Mouse (Mus musculus): ENCODE data around the gene Lrrc1. TPM values are rescaled to one million over a fixed set of nuclear protein-coding genes. Genes with fewer than 3 reads are reported as not detected.

The Lrrc1 gene
- polyA plus RNA-seq, 1 experiment from 2014 or later: 5.4 TPM

GRCm38 (mm10) chr9:77498406-77498805 is 46.3 kb downstream of the Lrrc1 start:
- peaks cover 20% of the 10 kb centered on the region for H3K4me1 ChIP-seq (ENCODE audit: control insufficient read depth, insufficient read depth, low read length)
- no peak overlapping the region for H3K4me3 ChIP-seq (ENCODE audit: low read depth, low read length)
- no peak for ATAC-seq
- no peak overlapping the region for H3K9ac ChIP-seq (ENCODE audit: low read depth, low read length)
- no peaks in the 10 kb centered on the region for H3K36me3 ChIP-seq (ENCODE audit: control insufficient read depth, insufficient read depth, low read length)
- 74% methylated on average over 3 of the region's 3 CpGs for WGBS
- no peak overlapping the region for H3K27ac ChIP-seq (ENCODE audit: low read length)
- no peak overlapping the region for H3K4me2 ChIP-seq (ENCODE audit: low read length)
- no peaks in the 10 kb centered on the region for H3K9me3 ChIP-seq (replicated peaks; ENCODE audit: control insufficient read depth, low read length, poor library complexity, severe bottlenecking)
- no peaks in the 10 kb centered on the region; the same call in none of the 2 replicates for H3K27me3 ChIP-seq (ENCODE audit: control insufficient read depth, insufficient read depth, low read depth, low read length)

GRCm38 (mm10) chr9:77497173-77497572 is 47.5 kb downstream of the Lrrc1 start:
- 44% methylated on average over 6 of the region's 6 CpGs for WGBS
- no peak overlapping the region for H3K4me2 ChIP-seq (ENCODE audit: low read length)
- H3K27ac ChIP-seq (ENCODE audit: low read length): 0 out of 2 replicates have a peak overlapping the region, but pooled peaks have one; percentile 3
- no peaks in the 10 kb centered on the region for H3K36me3 ChIP-seq (ENCODE audit: control insufficient read depth, insufficient read depth, low read length)
- H3K4me3 ChIP-seq (ENCODE audit: low read depth, low read length): no peak overlapping the region
- H3K4me1 ChIP-seq (ENCODE audit: control insufficient read depth, insufficient read depth, low read length): peaks cover 12% of the 10 kb centered on the region
- no peaks in the 10 kb centered on the region for H3K9me3 ChIP-seq (replicated peaks; ENCODE audit: control insufficient read depth, low read length, poor library complexity, severe bottlenecking)
- no peaks in the 10 kb centered on the region; the same call in none of the 2 replicates for H3K27me3 ChIP-seq (ENCODE audit: control insufficient read depth, insufficient read depth, low read depth, low read length)
- peak; percentile 14; the same call in 1 of the 2 replicates for ATAC-seq
- no peak overlapping the region for H3K9ac ChIP-seq (ENCODE audit: low read depth, low read length)

GRCm38 (mm10) chr9:77496540-77497062 is 48.1 kb downstream of the Lrrc1 start:
- H3K36me3 ChIP-seq (ENCODE audit: control insufficient read depth, insufficient read depth, low read length): no peaks in the 10 kb centered on the region
- H3K4me1 ChIP-seq (ENCODE audit: control insufficient read depth, insufficient read depth, low read length): peaks cover 12% of the 10 kb centered on the region
- WGBS: 12% methylated on average over 12 of the region's 12 CpGs
- H3K27ac ChIP-seq (ENCODE audit: low read length): 0 out of 2 replicates have a peak overlapping the region, but pooled peaks have one; percentile 3
- no peaks in the 10 kb centered on the region for H3K9me3 ChIP-seq (replicated peaks; ENCODE audit: control insufficient read depth, low read length, poor library complexity, severe bottlenecking)
- no peak overlapping the region for H3K4me3 ChIP-seq (ENCODE audit: low read depth, low read length)
- 0 out of 2 replicates have a peak overlapping the region, but pooled peaks have one; percentile 13 for H3K4me2 ChIP-seq (ENCODE audit: low read length)
- H3K27me3 ChIP-seq (ENCODE audit: control insufficient read depth, insufficient read depth, low read depth, low read length): no peaks in the 10 kb centered on the region; the same call in none of the 2 replicates
- H3K9ac ChIP-seq (ENCODE audit: low read depth, low read length): no peak overlapping the region
- ATAC-seq: peak; percentile 86

- H3K36me3 ChIP-seq (ENCODE audit: control insufficient read depth, insufficient read depth, low read length): no peaks in the 10 kb centered on the region
- no peak overlapping the region for H3K4me2 ChIP-seq (ENCODE audit: low read length)
- peaks cover 12% of the 10 kb centered on the region for H3K4me1 ChIP-seq (ENCODE audit: control insufficient read depth, insufficient read depth, low read length)
- H3K9me3 ChIP-seq (replicated peaks; ENCODE audit: control insufficient read depth, low read length, poor library complexity, severe bottlenecking): no peaks in the 10 kb centered on the region
- H3K4me3 ChIP-seq (ENCODE audit: low read depth, low read length): no peak overlapping the region
- H3K9ac ChIP-seq (ENCODE audit: low read depth, low read length): no peak overlapping the region
- H3K27me3 ChIP-seq (ENCODE audit: control insufficient read depth, insufficient read depth, low read depth, low read length): no peaks in the 10 kb centered on the region; the same call in 1 of the 2 replicates
- no peak for ATAC-seq
- 95% methylated on average over 7 of the region's 7 CpGs for WGBS
- H3K27ac ChIP-seq (ENCODE audit: low read length): no peak overlapping the region
Measured at GRCm38 (mm10) chr9:77494307-77494706, 50.4 kb downstream of the Lrrc1 start.

- 94% methylated on average over 11 of the region's 11 CpGs for WGBS
Measured at GRCm38 (mm10) chr9:77488611-77489010, 56.1 kb downstream of the Lrrc1 start.

GRCm38 (mm10) chr9:77487427-77487826 is 57.2 kb downstream of the Lrrc1 start:
- ATAC-seq: no peak
- no peak overlapping the region for H3K27ac ChIP-seq (ENCODE audit: low read length)
- H3K4me2 ChIP-seq (ENCODE audit: low read length): no peak overlapping the region
- no peak overlapping the region for H3K4me3 ChIP-seq (ENCODE audit: low read depth, low read length)
- H3K9me3 ChIP-seq (replicated peaks; ENCODE audit: control insufficient read depth, low read length, poor library complexity, severe bottlenecking): no peaks in the 10 kb centered on the region
- no peaks in the 10 kb centered on the region; the same call in 1 of the 2 replicates for H3K27me3 ChIP-seq (ENCODE audit: control insufficient read depth, insufficient read depth, low read depth, low read length)
- no peaks in the 10 kb centered on the region for H3K36me3 ChIP-seq (ENCODE audit: control insufficient read depth, insufficient read depth, low read length)
- 93% methylated on average over 7 of the region's 7 CpGs for WGBS
- H3K9ac ChIP-seq (ENCODE audit: low read depth, low read length): no peak overlapping the region
- no peaks in the 10 kb centered on the region for H3K4me1 ChIP-seq (ENCODE audit: control insufficient read depth, insufficient read depth, low read length)

More at GRCm38 (mm10) chr9:77488611-77489010, 56.1 kb downstream of the Lrrc1 start:
- Histone ChIP-seq H3K36me3 (ENCODE audit: control insufficient read depth, insufficient read depth, low read length) (no peaks in the 10 kb centered on the region), H3K4me2 (ENCODE audit: low read length) (no peak overlapping the region), H3K27ac (ENCODE audit: low read length) (no peak overlapping the region), H3K27me3 (ENCODE audit: control insufficient read depth, insufficient read depth, low read depth, low read length) (no peaks in the 10 kb centered on the region; the same call in 1 of the 2 replicates), H3K4me3 (ENCODE audit: low read depth, low read length) (no peak overlapping the region), H3K4me1 (ENCODE audit: control insufficient read depth, insufficient read depth, low read length) (no peaks in the 10 kb centered on the region), H3K9me3 (replicated peaks; ENCODE audit: control insufficient read depth, low read length, poor library complexity, severe bottlenecking) (no peaks in the 10 kb centered on the region), H3K9ac (ENCODE audit: low read depth, low read length) (no peak overlapping the region)
- no peak for ATAC-seq

- Histone ChIP-seq H3K9me3 (replicated peaks; ENCODE audit: control insufficient read depth, low read length, poor library complexity, severe bottlenecking) (no peaks in the 10 kb centered on the region), H3K27ac (ENCODE audit: low read length) (no peak overlapping the region), H3K9ac (ENCODE audit: low read depth, low read length) (no peak overlapping the region), H3K4me1 (ENCODE audit: control insufficient read depth, insufficient read depth, low read length) (peaks cover 2% of the 10 kb centered on the region; the same call in 1 of the 2 replicates), H3K4me2 (ENCODE audit: low read length) (no peak overlapping the region), H3K36me3 (ENCODE audit: control insufficient read depth, insufficient read depth, low read length) (no peaks in the 10 kb centered on the region), H3K4me3 (ENCODE audit: low read depth, low read length) (no peak overlapping the region), H3K27me3 (ENCODE audit: control insufficient read depth, insufficient read depth, low read depth, low read length) (no peaks in the 10 kb centered on the region; the same call in 1 of the 2 replicates)
- 78% methylated on average over 12 of the region's 12 CpGs for WGBS
- no peak for ATAC-seq
Measured at GRCm38 (mm10) chr9:77485915-77486314, 58.8 kb downstream of the Lrrc1 start.

GRCm38 (mm10) chr9:77484751-77485150 is 59.9 kb downstream of the Lrrc1 start:
- ATAC-seq: no peak
- 93% methylated on average over 10 of the region's 10 CpGs for WGBS

GRCm38 (mm10) chr9:77483559-77483958 is 61.1 kb downstream of the Lrrc1 start:
- Histone ChIP-seq H3K4me1 (ENCODE audit: control insufficient read depth, insufficient read depth, low read length) (peaks cover 14% of the 10 kb centered on the region), H3K9ac (ENCODE audit: low read depth, low read length) (no peak overlapping the region), H3K27ac (ENCODE audit: low read length) (no peak overlapping the region), H3K4me2 (ENCODE audit: low read length) (no peak overlapping the region), H3K36me3 (ENCODE audit: control insufficient read depth, insufficient read depth, low read length) (no peaks in the 10 kb centered on the region), H3K9me3 (replicated peaks; ENCODE audit: control insufficient read depth, low read length, poor library complexity, severe bottlenecking) (no peaks in the 10 kb centered on the region), H3K27me3 (ENCODE audit: control insufficient read depth, insufficient read depth, low read depth, low read length) (no peaks in the 10 kb centered on the region; the same call in 1 of the 2 replicates), H3K4me3 (ENCODE audit: low read depth, low read length) (no peak overlapping the region)
- no peak for ATAC-seq
- 95% methylated on average over 3 of the region's 3 CpGs for WGBS

More at GRCm38 (mm10) chr9:77484751-77485150, 59.9 kb downstream of the Lrrc1 start:
- Histone ChIP-seq H3K9ac (ENCODE audit: low read depth, low read length) (no peak overlapping the region), H3K36me3 (ENCODE audit: control insufficient read depth, insufficient read depth, low read length) (no peaks in the 10 kb centered on the region), H3K9me3 (replicated peaks; ENCODE audit: control insufficient read depth, low read length, poor library complexity, severe bottlenecking) (no peaks in the 10 kb centered on the region), H3K27ac (ENCODE audit: low read length) (no peak overlapping the region), H3K4me1 (ENCODE audit: control insufficient read depth, insufficient read depth, low read length) (peaks cover 10% of the 10 kb centered on the region), H3K4me3 (ENCODE audit: low read depth, low read length) (no peak overlapping the region), H3K27me3 (ENCODE audit: control insufficient read depth, insufficient read depth, low read depth, low read length) (no peaks in the 10 kb centered on the region; the same call in 1 of the 2 replicates), H3K4me2 (ENCODE audit: low read length) (no peak overlapping the region)
